Mouse (Mus musculus): Measurements from ENCODE around the gene Uba52. TPM values are rescaled to one million over a fixed set of nuclear protein-coding genes. Genes with fewer than 3 reads are reported as not detected.

Uba52 gene
- polyA plus RNA-seq, 1 experiment from 2014 or later: 684 TPM

DNA sequence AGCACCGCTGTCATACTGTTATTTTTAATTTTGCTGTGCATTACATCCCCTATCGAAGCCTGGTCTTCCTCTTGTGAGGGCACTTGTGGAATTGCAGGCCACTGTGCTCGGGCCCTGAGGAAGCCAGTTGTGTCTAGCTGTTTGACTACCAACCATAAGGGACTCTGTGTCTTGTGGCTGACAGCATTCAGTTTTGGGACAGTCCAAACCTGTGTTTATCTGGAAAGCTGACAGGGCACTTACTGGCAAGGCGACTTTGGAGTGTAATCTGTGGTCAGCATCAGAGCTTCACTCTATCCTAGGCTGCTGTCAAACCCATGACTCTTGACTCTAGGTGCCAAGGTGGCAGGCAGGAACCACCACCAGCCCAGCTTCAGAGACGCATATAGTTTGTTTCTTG lies 30.5 kb upstream of the Uba52 start:
- no peak for ATAC-seq
- Histone ChIP-seq H3K9me3 (ENCODE audit: low read length) (no peaks in the 10 kb centered on the region), H3K9ac (replicated peaks) (peak overlapping the region; percentile 94), H3K27me3 (ENCODE audit: insufficient read depth, low read length) (no peaks in the 10 kb centered on the region), H3K4me3 (ENCODE audit: low read depth, low read length) (peak overlapping the region; percentile 87), H3K36me3 (replicated peaks; ENCODE audit: insufficient read depth, low read length) (peaks cover 10% of the 10 kb centered on the region), H3K4me2 (ENCODE audit: low read depth, low read length) (peak overlapping the region; percentile 96), H3K4me1 (ENCODE audit: insufficient read depth) (peaks cover 50% of the 10 kb centered on the region), H3K27ac (ENCODE audit: low read depth) (peak overlapping the region; percentile 99)
- DNase-seq: no peak
- WGBS (ENCODE audit: insufficient replicate concordance): 55% methylated on average over 5 of the region's 5 CpGs
- no peak for TF ChIP-seq CTCF (IDR thresholded peaks at IDR 0.05; ENCODE audit: low read depth)
- no peak for TF ChIP-seq EP300 (IDR thresholded peaks at IDR 0.05; ENCODE audit: low read depth)

GRCm38 (mm10) chr8:70540507-70541071 lies 30.0 kb upstream of the Uba52 start:
- DNase-seq (no peak), ATAC-seq (no peak)
- Histone ChIP-seq H3K9me3 (ENCODE audit: low read length) (no peaks in the 10 kb centered on the region), H3K4me3 (ENCODE audit: low read depth, low read length) (peak overlapping the region; percentile 87), H3K36me3 (replicated peaks; ENCODE audit: insufficient read depth, low read length) (peaks cover 15% of the 10 kb centered on the region), H3K27ac (ENCODE audit: low read depth) (peak overlapping the region; percentile 99), H3K27me3 (ENCODE audit: insufficient read depth, low read length) (no peaks in the 10 kb centered on the region), H3K4me1 (ENCODE audit: insufficient read depth) (peaks cover 45% of the 10 kb centered on the region), H3K9ac (replicated peaks) (peak overlapping the region; percentile 94), H3K4me2 (ENCODE audit: low read depth, low read length) (peak overlapping the region; percentile 96)
- TF ChIP-seq CTCF (IDR thresholded peaks at IDR 0.05; ENCODE audit: low read depth) (0 out of 2 replicates have a peak, but pooled peaks have one; percentile 1), EP300 (IDR thresholded peaks at IDR 0.05; ENCODE audit: low read depth) (no peak)
- 18% methylated on average over 7 of the region's 7 CpGs for whole genome bisulfite sequencing (ENCODE audit: insufficient replicate concordance)

DNA sequence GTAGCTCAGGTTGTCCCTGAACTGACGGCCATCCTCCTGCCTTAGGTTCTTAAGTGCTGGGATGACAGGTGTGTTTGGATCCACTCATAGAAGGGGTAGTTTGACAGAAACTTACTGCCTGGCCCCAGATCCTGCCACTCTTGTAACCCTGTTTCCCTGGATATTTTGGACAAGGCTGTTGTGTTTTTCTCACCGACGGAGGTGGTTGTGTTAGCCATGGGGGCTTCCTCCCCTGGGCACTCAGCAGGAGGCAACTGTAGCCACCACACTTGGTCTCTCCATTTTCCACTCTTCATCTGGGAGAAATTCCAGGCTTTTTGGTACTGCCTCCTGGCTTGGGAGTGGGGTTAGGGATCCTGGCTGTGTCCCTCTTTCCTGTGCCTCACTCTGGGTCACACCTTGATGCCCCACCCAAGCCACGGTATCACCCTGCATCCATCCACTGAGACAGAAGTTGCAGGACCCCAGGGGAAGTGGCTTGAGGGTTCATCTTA lies 29.5 kb upstream of the Uba52 start:
- Histone ChIP-seq H3K9me3 (ENCODE audit: low read length) (no peaks in the 10 kb centered on the region), H3K27ac (ENCODE audit: low read depth) (peak overlapping the region; percentile 99), H3K4me1 (ENCODE audit: insufficient read depth) (peaks cover 40% of the 10 kb centered on the region), H3K4me3 (ENCODE audit: low read depth, low read length) (peak overlapping the region; percentile 87), H3K27me3 (ENCODE audit: insufficient read depth, low read length) (no peaks in the 10 kb centered on the region), H3K4me2 (ENCODE audit: low read depth, low read length) (peak overlapping the region; percentile 96), H3K36me3 (replicated peaks; ENCODE audit: insufficient read depth, low read length) (peaks cover 20% of the 10 kb centered on the region), H3K9ac (replicated peaks) (peak overlapping the region; percentile 94)
- ATAC-seq (no peak), DNase-seq (no peak)
- WGBS (ENCODE audit: insufficient replicate concordance): under 1% methylated on average over 4 of the region's 4 CpGs
- TF ChIP-seq EP300 (IDR thresholded peaks at IDR 0.05; ENCODE audit: low read depth): no peak
- TF ChIP-seq CTCF (IDR thresholded peaks at IDR 0.05; ENCODE audit: low read depth): no peak

- DNase-seq (peak; percentile 100), ATAC-seq (peak; percentile 83)
- H3K36me3 ChIP-seq (replicated peaks; ENCODE audit: insufficient read depth, low read length): peaks cover 26% of the 10 kb centered on the region
- peak within 1 kb of the TSS; percentile 87 for H3K4me3 ChIP-seq (ENCODE audit: low read depth, low read length)
- peaks cover 32% of the 10 kb centered on the region for H3K4me1 ChIP-seq (ENCODE audit: insufficient read depth)
- H3K4me2 ChIP-seq (ENCODE audit: low read depth, low read length): peak within 1 kb of the TSS; percentile 96
- H3K9ac ChIP-seq (replicated peaks): peak within 1 kb of the TSS; percentile 94
- H3K27me3 ChIP-seq (ENCODE audit: insufficient read depth, low read length): no peaks in the 10 kb centered on the region
- H3K27ac ChIP-seq (ENCODE audit: low read depth): peak within 1 kb of the TSS; percentile 99
- H3K9me3 ChIP-seq (ENCODE audit: low read length): no peaks in the 10 kb centered on the region
- under 1% methylated on average over 58 of the region's 58 CpGs for WGBS (ENCODE audit: insufficient replicate concordance)
- 0 out of 2 replicates have a peak, but pooled peaks have one; percentile 8 for TF ChIP-seq EP300 (IDR thresholded peaks at IDR 0.05; ENCODE audit: low read depth)
- TF ChIP-seq CTCF (IDR thresholded peaks at IDR 0.05; ENCODE audit: low read depth): no peak
Observed at GRCm38 (mm10) chr8:70539077-70539813, 28.6 kb upstream of the Uba52 start, which contains the start of gene Ell. TSS of gene Ell (plus strand) at chr8:70539457.

- peak; percentile 100 for DNase-seq
- peak; percentile 64 for ATAC-seq
- Histone ChIP-seq H3K4me3 (ENCODE audit: low read depth, low read length) (peak overlapping the region; percentile 87), H3K27me3 (ENCODE audit: insufficient read depth, low read length) (no peaks in the 10 kb centered on the region), H3K4me1 (ENCODE audit: insufficient read depth) (peaks cover 28% of the 10 kb centered on the region), H3K9ac (replicated peaks) (peak overlapping the region; percentile 65), H3K27ac (ENCODE audit: low read depth) (peak overlapping the region; percentile 99), H3K4me2 (ENCODE audit: low read depth, low read length) (peak overlapping the region; percentile 96), H3K36me3 (replicated peaks; ENCODE audit: insufficient read depth, low read length) (peaks cover 32% of the 10 kb centered on the region), H3K9me3 (ENCODE audit: low read length) (no peaks in the 10 kb centered on the region)
- WGBS (ENCODE audit: insufficient replicate concordance): under 1% methylated on average over 32 of the region's 32 CpGs
- peak; percentile 6; the same call in 1 of the 2 replicates for TF ChIP-seq CTCF (IDR thresholded peaks at IDR 0.05; ENCODE audit: low read depth)
- 0 out of 2 replicates have a peak, but pooled peaks have one; percentile 18 for TF ChIP-seq EP300 (IDR thresholded peaks at IDR 0.05; ENCODE audit: low read depth)
Observed at GRCm38 (mm10) chr8:70538633-70539076, 28.1 kb upstream of the Uba52 start.

DNA sequence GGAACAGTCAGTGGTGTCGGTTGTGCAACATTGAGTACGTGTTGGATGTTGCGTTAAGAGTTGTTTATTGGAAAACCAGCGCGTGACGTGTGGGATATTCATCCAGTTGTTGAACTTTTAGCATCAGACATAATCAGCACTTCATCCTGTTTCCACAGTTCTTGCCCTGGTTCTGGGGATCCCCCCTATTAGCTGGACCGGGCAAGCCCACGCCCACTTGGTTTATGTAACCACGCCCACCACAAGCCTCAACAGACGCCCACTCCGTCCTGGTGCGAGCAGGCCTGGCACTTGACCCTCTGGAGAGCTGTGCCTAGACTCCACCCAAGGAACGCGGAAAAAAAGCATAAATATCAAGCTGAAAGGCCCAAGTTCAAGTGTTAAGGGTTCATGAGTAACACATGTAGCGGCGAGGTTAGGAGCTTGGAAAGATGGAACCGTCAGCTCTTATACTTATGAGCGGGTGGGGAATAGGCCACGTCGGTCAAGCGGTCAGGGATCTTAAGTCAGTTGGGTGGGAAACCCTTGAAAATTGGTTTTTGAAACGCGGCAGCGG lies 27.5 kb upstream of the Uba52 start:
- H3K27me3 ChIP-seq (ENCODE audit: insufficient read depth, low read length): no peaks in the 10 kb centered on the region
- H3K9me3 ChIP-seq (ENCODE audit: low read length): no peaks in the 10 kb centered on the region
- peaks cover 23% of the 10 kb centered on the region for H3K4me1 ChIP-seq (ENCODE audit: insufficient read depth)
- H3K27ac ChIP-seq (ENCODE audit: low read depth): peak overlapping the region; percentile 99
- DNase-seq (peak; percentile 76), ATAC-seq (peak; percentile 32)
- 12% methylated on average over 24 of the region's 24 CpGs for WGBS (ENCODE audit: insufficient replicate concordance)
- H3K4me2 ChIP-seq (ENCODE audit: low read depth, low read length): peak overlapping the region; percentile 96
- peak overlapping the region; percentile 87 for H3K4me3 ChIP-seq (ENCODE audit: low read depth, low read length)
- H3K36me3 ChIP-seq (replicated peaks; ENCODE audit: insufficient read depth, low read length): peaks cover 34% of the 10 kb centered on the region
- H3K9ac ChIP-seq (replicated peaks): peak overlapping the region; percentile 65
- no peak for TF ChIP-seq CTCF (IDR thresholded peaks at IDR 0.05; ENCODE audit: low read depth)
- TF ChIP-seq EP300 (IDR thresholded peaks at IDR 0.05; ENCODE audit: low read depth): peak; percentile 76

All from liver, postnatal 0 days (tissue).